Mouse (Mus musculus) forebrain, postnatal 0 days (tissue): Measurements from ENCODE around the gene Lrrc9. TPM values are rescaled to one million over a fixed set of nuclear protein-coding genes. Genes with fewer than 3 reads are reported as not detected.

Experiments
- ATAC-seq: fragments of 200-750 bp; cut with Nextera tagmentation; 2 replicates; pipeline ENCODE4 v1.8.0; 2017; ENCODE audit warnings: mild to moderate bottlenecking, moderate library complexity
- DNase-seq: peaks from one replicate; pipeline ENCODE4 v3.0.0-alpha.2; 2015
- H3K27ac ChIP-seq: fragments of 300-500 bp; sonication (generic); 2 replicates; pipeline ENCODE4 v1.5.1; 2014; ENCODE audit warnings: low read depth, mild to moderate bottlenecking, antibody characterized with exemption, low read length, moderate library complexity, mixed read lengths
- H3K27me3 ChIP-seq: fragments of 300-500 bp; sonication (generic); 2 replicates; pipeline ENCODE4 v1.6.1; 2014; ENCODE audit warnings: mild to moderate bottlenecking, low read length, mixed read lengths; ENCODE audit not compliant: insufficient read depth
- H3K36me3 ChIP-seq: fragments of 300-500 bp; sonication (generic); 2 replicates; pipeline ENCODE4 v1.6.1; 2014; ENCODE audit warnings: mild to moderate bottlenecking, moderate library complexity; ENCODE audit not compliant: insufficient read depth
- H3K4me1 ChIP-seq: fragments of 300-500 bp; sonication (generic); 2 replicates; pipeline ENCODE4 v1.6.1; 2014; ENCODE audit warnings: antibody characterized with exemption; ENCODE audit not compliant: insufficient read depth
- H3K4me2 ChIP-seq: fragments of 300-500 bp; sonication (generic); 2 replicates; pipeline ENCODE4 v1.6.1; 2014; ENCODE audit warnings: low read depth, mild to moderate bottlenecking, moderate library complexity
- H3K4me3 ChIP-seq: fragments of 300-500 bp; sonication (generic); 2 replicates; pipeline ENCODE4 v1.5.1; 2014; ENCODE audit warnings: low read depth, low read length, mixed read lengths
- H3K9ac ChIP-seq: fragments of 300-500 bp; sonication (generic); 2 replicates; pipeline ENCODE4 v1.6.1; 2014; ENCODE audit warnings: mild to moderate bottlenecking
- H3K9me3 ChIP-seq: fragments of 300-500 bp; sonication (generic); 2 replicates; pipeline ENCODE4 v1.6.1; 2016; ENCODE audit warnings: low read length
- CTCF ChIP-seq: sonication (generic); IDR thresholded peaks from 2 replicates; pipeline ENCODE4 v1.5.1; 2016; ENCODE audit warnings: antibody characterized with exemption, control low read depth, low read depth
- WGBS: fragments of 180-500 bp; shearing (Covaris S2); extraction: QIAGEN DNeasy Blood & Tissue Kit; methylation state at CpG from one replicate; pipeline ENCODE4 v1.1.7; 2014; 5-methylcytosine and 5-hydroxymethylcytosine counted together
- polyA plus RNA-seq: library from polyadenylated mRNA; unstranded; fragments of >200 nt; fragmentation: Nextera tagmentation; extraction: Ambion mirVana; gene quantifications from 2 replicates; pipeline ENCODE4 v1.2.1, GENCODE M21; 2015
- total RNA-seq: library from RNA; depleted of rRNA; stranded (reverse); fragments of >200 nt; gene quantifications from 2 replicates; pipeline ENCODE4 v1.2.3, GENCODE M21; 2014

Gene Lrrc9
- total and polyA plus RNA-seq, 2 experiments from 2014 or later, result 2.5 to 5.8 TPM

DNA sequence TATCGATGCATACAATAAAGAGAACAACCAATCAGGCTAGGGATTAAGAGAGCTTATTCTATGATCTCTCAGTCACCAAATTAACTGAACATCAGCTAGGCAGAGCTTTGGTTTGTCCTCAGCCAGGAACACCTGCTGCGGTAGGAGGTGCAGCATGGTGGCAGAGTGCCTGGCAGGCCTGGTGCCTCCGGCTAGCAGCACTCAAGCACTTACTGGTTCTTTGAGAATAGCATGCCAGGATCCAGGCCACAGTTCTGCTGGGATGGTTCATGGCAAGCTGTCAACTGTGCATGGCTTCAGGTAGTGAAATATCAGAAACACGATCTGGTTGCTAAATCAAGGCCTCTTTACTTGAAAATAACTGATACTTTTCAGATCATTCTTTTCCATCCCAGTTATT, 26.1 kb downstream of the Lrrc9 start:
- Histone ChIP-seq H3K27ac (no peak overlapping the region), H3K9ac (no peak overlapping the region), H3K27me3 (no peaks in the 10 kb centered on the region), H3K9me3 (no peaks in the 10 kb centered on the region), H3K4me3 (no peak overlapping the region), H3K4me2 (no peak overlapping the region), H3K4me1 (no peaks in the 10 kb centered on the region), H3K36me3 (no peaks in the 10 kb centered on the region)
- DNase-seq, result no peak
- TF ChIP-seq CTCF, result no peak
- WGBS, result 63% methylated on average over 4 of the region's 4 CpGs
- ATAC-seq, result no peak

DNA sequence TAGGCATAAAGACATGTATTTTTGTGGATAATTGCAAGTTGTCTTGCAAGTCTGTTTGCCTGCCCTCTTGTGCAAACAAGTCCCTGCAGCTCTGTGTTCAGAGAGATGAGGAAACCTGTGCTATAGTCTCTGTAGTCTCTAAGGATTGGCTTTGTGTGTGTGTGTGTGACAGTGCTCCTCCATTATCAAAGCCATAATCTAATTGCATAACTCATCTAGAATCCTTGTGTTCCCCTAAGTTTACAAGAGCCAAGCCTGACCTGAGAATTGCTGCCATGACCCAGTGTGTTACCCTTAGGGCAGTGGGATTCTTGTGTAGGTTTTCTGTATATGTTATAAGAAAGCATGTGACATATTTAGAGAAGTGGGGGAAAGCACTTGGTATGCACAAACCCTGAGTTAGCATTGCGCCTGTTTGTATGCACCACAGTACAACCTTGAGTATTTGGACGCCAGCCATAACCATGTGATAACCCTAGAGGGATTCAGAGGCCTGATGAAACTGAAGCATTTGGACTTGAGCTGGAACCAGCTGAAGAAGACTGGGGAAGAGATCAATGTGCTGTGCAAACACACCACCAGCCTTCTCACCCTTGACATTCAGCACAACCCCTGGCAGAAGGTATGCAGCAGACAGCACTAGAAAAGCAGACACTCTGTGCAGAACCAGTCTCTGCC, 35.2 kb downstream of the Lrrc9 start:
- Histone ChIP-seq H3K4me3 (no peak overlapping the region), H3K36me3 (no peaks in the 10 kb centered on the region), H3K9ac (no peak overlapping the region), H3K4me1 (no peaks in the 10 kb centered on the region), H3K27me3 (no peaks in the 10 kb centered on the region), H3K27ac (no peak overlapping the region; the same call in 1 of the 2 replicates), H3K4me2 (no peak overlapping the region), H3K9me3 (no peaks in the 10 kb centered on the region)
- no peak for DNase-seq
- WGBS, result 80% methylated on average over 2 of the region's 2 CpGs
- no peak for TF ChIP-seq CTCF
- no peak for ATAC-seq

DNA sequence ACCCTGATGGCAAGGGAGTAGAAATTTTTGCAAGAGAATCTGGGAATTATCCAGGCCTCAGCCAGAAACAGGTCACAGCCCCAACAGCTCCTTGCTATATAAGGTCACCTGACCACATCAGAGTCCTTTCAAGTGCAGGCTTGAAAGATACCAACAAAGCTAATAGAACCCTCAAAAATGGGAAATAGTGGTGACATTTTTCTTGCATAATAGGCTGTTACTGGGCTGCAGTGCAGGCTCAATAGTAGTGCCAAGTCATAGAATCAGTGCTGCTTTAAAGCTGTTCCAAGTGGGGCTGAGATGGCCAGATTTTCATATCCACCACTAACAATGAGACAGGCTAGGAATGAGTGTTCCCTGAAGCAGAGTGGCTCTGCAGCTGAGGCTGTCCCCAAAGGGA, 40.6 kb downstream of the Lrrc9 start:
- no peaks in the 10 kb centered on the region for H3K36me3 ChIP-seq
- H3K4me1 ChIP-seq, result no peaks in the 10 kb centered on the region
- no peaks in the 10 kb centered on the region for H3K27me3 ChIP-seq
- H3K4me3 ChIP-seq, result no peak overlapping the region
- no peak overlapping the region for H3K27ac ChIP-seq
- no peak overlapping the region for H3K9ac ChIP-seq
- no peaks in the 10 kb centered on the region for H3K9me3 ChIP-seq
- no peak overlapping the region for H3K4me2 ChIP-seq
- ATAC-seq (no peak; the same call in 1 of the 2 replicates), DNase-seq (no peak)
- no peak for TF ChIP-seq CTCF

DNA sequence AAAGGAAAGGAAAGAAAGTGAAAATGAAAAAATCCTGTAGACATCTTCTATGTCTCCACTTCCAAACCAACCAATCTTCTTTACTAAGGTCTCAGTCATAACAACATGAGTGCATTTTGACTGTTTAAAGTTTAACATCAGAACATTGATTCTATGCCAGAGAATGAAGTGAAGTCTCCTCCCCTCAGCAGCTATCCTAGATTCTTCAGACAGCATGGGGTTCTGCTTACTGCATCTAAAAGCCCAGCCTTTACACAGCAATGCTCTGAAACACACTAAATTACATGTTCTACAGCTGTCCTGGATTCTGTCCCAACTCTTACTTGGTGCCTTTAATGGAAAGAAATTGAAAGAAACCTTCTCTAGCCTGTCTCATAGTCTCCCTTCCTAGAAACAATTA, 43.2 kb downstream of the Lrrc9 start:
- no peak for ATAC-seq
- TF ChIP-seq CTCF, result no peak
- Histone ChIP-seq H3K27me3 (no peaks in the 10 kb centered on the region), H3K4me2 (no peak overlapping the region), H3K9ac (no peak overlapping the region), H3K9me3 (no peaks in the 10 kb centered on the region), H3K4me3 (no peak overlapping the region), H3K4me1 (no peaks in the 10 kb centered on the region), H3K36me3 (no peaks in the 10 kb centered on the region), H3K27ac (no peak overlapping the region)
- no peak for DNase-seq

DNA sequence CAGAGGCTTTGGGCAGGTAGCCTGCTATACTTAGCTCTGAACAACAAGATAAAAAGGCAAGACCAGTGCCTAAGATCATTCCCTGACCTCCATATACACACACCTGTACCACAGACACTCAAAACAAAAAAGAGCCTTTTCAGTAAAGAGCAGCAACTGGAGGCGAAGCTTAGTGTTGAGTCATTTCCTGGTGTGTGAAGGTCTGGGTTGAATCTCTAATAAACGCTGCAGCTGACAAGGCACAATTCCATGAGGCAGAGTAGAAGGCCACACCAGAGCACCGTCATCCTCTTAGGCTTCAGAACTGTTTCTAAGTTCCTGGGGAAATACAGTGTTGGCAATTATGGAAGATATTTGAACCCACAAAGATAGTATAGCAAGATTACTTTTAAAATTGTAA, 45.8 kb downstream of the Lrrc9 start:
- Histone ChIP-seq H3K4me2 (no peak overlapping the region), H3K9ac (no peak overlapping the region), H3K27ac (no peak overlapping the region), H3K36me3 (no peaks in the 10 kb centered on the region), H3K4me3 (no peak overlapping the region), H3K4me1 (no peaks in the 10 kb centered on the region), H3K9me3 (no peaks in the 10 kb centered on the region), H3K27me3 (no peaks in the 10 kb centered on the region)
- DNase-seq (no peak), ATAC-seq (no peak)
- TF ChIP-seq CTCF, result no peak
- 81% methylated on average over 3 of the region's 3 CpGs for WGBS

DNA sequence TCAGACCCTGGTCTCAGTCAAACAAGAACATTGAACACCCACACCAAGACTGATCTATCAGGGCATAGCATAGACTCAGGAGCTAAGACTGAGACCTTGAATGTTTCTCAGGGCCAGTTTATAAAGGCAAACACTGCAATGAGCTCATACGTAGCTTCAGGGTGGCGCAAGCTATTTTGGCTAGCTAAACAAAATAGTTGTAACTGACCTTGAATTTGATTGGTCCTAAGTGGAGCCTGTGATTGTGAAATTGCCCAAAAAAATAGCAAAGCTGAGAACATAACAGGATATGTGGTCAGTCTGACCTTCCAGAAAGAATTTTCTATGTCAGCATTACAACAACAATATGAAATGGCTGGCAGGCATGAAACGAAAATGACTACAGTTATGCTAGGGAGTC, 48.3 kb downstream of the Lrrc9 start:
- Histone ChIP-seq H3K9ac (no peak overlapping the region), H3K4me2 (no peak overlapping the region), H3K36me3 (no peaks in the 10 kb centered on the region), H3K4me3 (no peak overlapping the region), H3K27ac (no peak overlapping the region), H3K9me3 (no peaks in the 10 kb centered on the region), H3K27me3 (no peaks in the 10 kb centered on the region), H3K4me1 (no peaks in the 10 kb centered on the region)
- DNase-seq (no peak), ATAC-seq (no peak)
- 91% methylated on average over 3 of the region's 3 CpGs for WGBS
- no peak for TF ChIP-seq CTCF

DNA sequence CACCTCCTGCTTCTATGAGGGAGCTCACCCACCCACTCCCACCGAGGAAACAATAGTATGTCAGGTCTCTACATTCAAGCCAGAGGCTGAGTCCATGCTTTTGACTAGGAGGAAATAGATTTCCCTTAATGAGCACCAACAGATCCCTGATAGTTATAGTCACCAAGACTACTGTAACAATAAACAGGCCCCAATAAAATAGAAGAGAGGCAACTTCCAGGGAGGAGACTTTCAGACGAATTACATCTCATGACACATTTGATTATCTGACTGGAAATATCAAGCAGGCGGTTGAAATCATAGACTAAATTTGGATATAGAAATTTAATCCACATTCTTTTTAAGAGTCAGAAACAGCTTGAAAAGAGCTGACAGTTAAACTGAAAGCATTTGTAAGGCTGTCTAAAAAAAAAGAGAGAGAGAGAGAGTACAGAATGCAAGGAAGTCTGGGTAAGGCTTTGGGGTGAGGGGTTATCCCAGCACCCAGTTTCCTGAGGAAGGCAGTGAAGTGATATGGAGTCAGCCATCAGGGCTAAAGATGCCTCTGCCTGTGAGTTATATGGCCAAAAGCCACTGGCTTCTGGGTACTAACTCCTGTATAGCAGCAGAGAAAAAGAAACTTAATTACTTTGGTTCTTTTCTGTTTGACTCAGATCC, 49.5 kb downstream of the Lrrc9 start:
- no peaks in the 10 kb centered on the region for H3K36me3 ChIP-seq
- no peak overlapping the region for H3K9ac ChIP-seq
- no peaks in the 10 kb centered on the region for H3K4me1 ChIP-seq
- no peaks in the 10 kb centered on the region for H3K9me3 ChIP-seq
- no peak overlapping the region for H3K27ac ChIP-seq
- DNase-seq, result no peak
- no peak overlapping the region for H3K4me2 ChIP-seq
- 59% methylated on average over 3 of the region's 3 CpGs for WGBS
- H3K27me3 ChIP-seq, result no peaks in the 10 kb centered on the region
- no peak overlapping the region for H3K4me3 ChIP-seq
- no peak for TF ChIP-seq CTCF
- ATAC-seq, result no peak
